Mouse (Mus musculus): ENCODE results near the gene Cfap57. TPM values are rescaled to one million over a fixed set of nuclear protein-coding genes. Genes with fewer than 3 reads are reported as not detected.
"Not testable (repeated sequence)": the region's sequence is repeated elsewhere in the genome, so short reads cannot be mapped to it uniquely, and the experiment has no call there.

The Cfap57 gene
- polyA plus RNA-seq, 2 experiments from 2014 or later: not detected

DNA sequence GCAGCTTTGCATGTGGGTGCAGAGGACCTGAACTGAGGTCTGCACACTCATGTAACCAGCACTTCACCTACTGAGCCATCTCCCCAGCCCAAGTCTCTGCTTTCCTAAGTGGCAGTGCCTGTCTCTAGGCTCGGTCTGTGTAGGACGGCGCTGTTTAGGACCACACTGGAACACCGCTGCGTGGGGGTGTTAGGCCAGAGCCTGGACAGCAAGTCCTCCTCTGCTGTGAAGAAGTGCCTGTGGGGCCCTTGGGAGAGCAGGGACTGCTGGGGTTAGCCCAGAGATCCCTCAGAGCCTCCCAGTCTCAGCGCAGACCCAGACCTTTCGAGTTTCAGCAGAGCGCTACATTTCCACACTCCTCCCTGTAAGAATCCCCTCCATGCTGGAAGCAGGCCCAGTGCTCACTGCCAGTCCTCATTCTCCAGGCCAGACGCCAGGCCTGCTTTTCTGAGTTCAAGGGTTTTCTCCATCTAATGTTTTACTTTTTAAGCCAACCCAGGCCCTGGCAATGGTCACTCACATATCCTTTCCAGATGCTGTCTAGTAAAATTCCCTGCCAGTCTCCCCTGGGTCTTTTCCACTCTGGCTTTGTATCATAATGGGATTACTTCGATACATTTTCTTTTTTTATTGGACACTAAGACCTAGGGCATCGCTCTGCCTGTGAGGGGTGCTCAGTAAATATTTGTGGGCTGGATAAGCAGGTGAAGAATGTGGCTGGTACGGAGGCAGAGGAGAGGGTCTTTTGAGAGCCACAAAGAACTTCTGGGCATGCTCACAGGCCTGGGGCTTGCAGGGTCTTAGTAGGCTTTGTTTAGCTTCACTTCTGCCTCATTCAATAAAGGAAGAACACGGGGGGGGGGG is 56.3 kb downstream of the Cfap57 start:
- no peak for ATAC-seq

DNA sequence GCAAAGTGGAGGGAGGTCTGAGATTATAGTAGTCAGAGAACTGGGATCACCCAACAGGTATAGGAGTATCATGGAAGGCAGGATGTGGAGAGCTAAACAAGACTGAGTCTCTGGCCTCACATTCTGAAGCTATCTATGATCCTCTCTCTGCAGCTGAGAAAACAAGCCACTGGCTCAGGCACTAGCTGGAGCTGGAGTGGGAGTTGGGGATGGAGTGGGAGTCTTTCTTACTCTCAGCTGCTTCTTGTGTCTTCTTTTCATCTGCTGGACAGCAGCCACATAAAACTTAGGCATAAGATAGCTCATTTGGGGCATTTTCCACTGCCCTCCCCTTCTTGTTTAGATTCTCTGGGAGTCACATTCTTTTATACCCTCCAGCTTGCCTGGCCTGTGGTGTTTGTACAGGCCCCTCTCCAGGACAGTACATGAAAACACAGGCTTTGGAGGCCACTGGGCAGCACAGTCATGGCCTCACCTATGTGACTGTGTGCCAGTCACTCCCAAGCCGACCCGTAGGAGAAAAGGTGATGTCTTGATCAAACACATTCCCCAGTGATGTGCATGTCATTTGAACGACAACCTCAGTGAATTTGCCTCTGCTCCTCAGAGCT is 67.4 kb downstream of the Cfap57 start:
- no peak for ATAC-seq

DNA sequence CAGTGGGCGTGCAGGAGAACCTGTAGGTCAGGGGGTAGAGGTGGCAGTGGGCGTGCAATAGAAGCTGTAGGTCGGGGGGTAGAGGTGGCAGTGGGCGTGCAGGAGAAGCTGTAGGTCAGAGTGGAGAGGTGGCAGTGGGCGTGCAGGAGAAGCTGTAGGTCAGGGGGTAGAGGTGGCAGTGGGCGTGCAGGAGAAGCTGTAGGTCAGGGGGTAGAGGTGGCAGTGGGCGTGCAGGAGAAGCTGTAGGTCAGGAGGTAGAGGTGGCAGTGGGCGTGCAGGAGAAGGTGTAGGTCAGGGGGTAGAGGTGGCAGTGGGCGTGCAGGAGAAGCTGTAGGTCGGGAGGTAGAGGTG is 72.5 kb downstream of the Cfap57 start:
- not testable (repeated sequence) for ATAC-seq

DNA sequence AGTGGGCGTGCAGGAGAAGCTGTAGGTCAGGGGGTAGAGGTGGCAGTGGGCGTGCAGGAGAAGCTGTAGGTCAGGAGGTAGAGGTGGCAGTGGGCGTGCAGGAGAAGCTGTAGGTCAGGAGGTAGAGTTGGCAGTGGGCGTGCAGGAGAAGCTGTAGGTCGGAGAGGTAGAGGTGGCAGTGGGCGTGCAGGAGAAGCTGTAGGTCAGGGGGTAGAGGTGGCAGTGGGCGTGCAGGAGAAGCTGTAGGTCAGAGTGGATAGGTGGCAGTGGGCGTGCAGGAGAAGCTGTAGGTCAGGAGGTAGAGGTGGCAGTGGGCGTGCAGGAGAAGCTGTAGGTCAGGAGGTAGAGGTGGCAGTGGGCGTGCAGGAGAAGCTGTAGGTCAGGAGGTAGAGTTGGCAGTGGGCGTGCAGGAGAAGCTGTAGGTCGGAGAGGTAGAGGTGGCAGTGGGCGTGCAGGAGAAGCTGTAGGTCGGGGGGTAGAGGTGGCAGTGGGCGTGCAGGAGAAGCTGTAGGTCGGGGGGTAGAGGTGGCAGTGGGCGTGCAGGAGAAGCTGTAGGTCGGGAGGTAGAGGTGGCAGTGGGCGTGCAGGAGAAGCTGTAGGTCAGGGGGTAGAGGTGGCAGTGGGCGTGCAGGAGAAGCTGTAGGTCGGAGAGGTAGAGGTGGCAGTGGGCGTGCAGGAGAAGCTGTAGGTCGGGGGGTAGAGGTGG is 73.0 kb downstream of the Cfap57 start:
- not testable (repeated sequence) for ATAC-seq

DNA sequence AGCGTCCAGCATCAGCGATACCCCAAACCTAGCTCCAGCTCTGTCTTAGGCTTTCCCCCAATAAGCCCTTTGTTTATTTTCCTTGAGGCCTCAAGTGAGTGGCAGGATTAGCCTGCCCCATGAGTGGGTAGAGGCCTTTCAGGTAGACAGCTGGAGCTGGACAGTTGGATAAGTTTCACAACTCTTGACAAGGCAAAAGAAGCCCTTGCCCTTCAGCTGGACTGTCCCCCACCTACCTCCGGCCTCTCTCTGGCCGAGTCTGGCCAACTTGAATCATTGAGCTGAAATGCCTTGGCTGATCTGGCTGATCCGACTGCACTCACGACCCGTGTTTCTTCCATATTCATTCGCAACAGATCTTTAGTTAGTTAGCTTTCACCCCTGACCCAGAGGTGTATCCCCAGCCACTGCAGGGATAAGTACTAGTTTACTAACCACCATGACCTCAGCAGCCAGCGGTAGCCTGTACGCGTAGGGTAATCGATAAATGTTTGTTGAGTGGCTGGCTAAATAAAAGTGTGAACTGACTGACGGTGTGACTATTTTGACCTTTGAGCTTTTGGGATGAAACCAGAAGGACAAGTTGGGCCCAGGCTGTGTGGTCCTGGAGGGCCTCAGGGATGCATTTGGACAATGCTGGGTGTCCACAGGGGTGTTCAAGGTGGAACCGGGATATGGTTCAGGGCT is 76.0 kb downstream of the Cfap57 start:
- no peak for ATAC-seq

DNA sequence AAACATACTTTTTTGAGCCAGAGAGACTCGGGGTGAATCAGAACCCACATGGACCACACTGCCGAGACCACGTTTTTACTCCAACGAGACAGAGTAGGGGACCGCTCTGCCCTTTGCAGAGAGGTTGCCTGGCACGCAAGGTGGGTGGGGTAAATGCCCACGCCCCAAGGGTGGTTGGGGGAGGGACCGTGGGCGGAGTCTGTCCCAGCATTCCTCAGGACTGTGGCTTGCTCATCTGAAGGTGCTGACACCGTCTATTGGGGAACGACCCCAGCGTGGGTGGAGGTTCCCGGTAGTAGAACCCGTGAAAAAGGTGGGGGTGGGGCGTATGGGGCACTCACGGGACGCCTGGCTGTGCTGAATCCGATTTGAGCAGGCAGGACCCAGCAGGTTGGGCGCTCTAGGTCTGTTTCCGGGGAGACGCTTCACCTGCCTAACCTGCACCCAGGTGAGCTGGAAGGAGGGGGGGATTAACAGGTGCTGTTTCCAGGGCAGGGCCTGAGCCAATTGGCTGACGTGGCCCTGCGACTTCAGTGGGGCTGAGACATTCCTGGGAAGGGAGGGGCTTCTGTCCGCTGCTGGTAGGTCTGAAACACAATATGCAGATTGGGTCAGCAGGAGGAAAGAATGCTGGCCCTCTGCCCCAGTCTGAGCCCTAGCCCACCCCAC is 76.9 kb downstream of the Cfap57 start, which contains the start of gene Tmem125:
Gene Tmem125 (minus strand): TSS at position 453 of the 669 bp plus-strand sequence.
- no peak for ATAC-seq

DNA sequence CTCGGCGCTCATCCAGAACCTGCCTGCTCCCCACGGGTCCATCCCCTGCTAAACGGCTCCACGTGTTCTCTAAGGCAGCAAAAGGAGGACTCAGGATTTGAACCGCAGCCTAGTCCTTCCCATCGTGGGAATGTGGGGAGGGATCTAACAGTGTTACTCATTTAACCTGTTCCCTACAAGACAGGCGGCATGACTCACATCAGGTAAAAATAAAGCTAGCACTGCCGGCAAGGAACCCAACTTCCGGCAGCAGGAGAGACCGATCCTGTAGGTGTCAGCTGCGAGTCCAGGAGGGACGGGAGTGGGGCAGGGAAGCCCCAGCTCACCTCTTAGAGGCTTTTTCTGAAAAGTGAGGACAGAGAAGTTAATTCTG is 77.4 kb downstream of the Cfap57 start:
- ATAC-seq: no peak

DNA sequence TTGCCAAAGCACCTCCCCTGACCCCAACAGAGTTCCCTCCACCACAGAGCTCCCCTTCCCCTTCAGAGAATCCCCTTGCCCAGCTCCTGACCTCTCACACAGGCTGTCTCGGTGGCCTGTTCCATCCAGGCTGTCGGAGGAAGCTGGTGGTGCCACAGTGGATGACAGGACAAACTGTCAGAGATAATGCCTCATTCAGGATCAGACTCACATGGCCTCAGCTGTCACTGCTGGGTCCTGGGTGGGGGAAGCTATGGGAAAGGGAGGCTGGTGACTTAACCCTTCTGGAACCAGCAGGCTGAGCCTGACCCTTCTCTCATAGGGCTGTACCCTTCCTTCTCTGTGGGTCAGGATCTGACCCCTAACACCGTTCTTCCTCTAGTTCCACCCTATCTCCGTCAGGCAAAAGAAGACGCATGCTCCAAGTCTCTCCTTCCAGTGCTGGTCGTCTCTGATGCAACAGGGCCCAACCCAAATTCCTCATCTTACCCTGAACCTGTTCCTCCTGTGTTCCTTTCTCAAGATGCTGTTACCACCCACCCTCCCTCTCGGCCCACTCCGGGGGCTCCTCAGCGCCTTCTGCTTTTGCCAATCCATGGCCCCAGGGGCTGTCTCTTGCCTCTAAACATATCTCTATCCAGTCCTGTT is 77.9 kb downstream of the Cfap57 start:
- no peak for ATAC-seq

DNA sequence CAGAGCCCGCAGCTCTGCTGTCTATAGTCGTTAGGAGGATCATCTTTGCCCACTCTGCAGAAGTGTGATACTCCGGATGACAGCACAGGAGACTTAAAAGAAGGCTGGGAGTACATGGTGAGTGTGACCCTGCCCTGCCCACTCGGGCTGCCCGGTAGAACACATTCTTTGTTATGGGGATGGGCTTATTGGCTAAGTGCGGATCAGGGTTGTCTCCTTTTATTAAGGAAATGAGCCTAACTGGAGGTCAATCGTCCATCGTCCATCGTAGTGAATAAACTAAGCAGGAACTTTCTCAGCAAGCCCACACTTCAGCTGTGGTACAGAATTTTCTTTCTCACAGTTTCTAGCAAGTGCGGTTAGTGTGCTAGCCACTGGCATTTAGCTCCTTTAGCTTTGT is 80.7 kb downstream of the Cfap57 start:
- no peak for ATAC-seq

DNA sequence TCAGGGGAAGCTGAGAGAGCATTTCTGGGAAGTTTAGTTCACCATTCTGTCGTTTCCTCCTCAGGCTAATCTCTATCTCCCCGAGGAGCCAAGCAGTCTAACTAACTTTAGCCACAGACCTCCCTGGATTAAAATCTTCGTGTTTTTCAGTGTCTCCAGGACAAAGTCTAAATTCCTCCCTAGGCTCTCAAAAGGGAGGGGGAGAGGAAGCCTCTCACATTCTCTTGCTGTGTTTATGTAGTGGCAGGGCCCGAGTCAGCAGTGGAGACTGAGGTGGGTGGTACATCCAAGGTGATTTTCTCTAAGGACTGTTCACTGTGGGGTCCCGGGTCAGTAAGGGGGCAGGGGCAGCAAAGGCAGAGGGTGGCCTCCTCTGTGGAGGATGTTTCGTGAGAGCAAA is 82.8 kb downstream of the Cfap57 start:
- no peak for ATAC-seq

DNA sequence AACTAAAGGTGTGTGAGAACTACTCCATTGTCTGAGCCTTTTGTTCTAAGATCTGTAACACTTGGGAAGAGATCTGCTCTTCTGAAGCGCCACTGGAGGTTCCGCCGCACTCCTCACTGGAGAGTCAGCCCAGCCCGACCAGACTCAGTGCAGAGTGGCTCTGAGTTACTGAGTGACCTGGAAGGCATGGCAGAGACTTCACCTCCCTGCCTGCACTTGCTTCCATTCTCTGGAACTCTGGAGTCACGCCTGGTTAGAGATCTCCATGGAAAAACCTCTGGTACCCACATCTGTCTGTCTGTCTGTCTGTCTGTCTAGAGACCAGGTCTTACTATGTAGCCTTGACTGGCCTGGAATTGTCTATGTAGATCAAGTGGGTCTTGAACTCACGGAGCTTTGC is 85.0 kb downstream of the Cfap57 start:
- ATAC-seq: no peak

DNA sequence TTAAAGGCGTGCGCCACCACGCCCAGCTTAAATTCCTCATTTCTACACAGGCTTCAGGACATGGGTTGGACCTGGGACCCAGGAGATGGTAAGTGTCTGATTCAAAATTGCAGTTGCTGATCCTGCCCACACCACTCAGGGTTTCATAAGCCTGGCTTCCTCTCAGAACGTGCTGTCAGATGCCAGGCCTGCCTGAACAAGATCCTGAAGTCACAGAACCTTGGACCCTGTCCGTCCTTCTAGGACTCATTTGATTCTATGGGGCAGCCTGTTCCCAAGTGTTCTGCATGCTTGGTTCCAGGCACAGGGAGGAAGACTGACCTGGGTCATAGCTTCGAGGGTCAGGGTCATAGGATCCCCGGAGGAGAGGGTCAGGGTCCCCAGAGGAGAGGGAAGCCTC is 87.0 kb downstream of the Cfap57 start:
- ATAC-seq: no peak

DNA sequence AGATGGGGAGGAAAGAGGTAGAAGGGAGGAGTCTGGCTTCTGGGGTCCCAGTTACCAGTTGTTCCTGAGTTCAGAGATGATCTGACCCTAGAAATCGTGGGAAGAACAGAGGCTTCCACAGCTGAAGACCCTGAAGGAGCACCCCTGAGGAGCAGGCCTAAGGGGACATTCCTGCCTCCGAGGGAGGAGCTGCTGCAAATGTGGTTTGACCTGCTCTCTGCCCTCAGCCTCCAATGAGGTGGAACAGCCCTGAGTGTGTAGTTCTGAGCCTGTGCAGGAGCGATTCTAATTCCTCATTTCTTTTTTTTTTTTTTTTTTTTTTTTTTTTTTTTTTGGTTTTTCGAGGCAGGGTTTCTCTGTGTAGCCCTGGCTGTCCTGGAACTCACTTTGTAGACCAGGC is 87.4 kb downstream of the Cfap57 start:
- ATAC-seq: no peak

DNA sequence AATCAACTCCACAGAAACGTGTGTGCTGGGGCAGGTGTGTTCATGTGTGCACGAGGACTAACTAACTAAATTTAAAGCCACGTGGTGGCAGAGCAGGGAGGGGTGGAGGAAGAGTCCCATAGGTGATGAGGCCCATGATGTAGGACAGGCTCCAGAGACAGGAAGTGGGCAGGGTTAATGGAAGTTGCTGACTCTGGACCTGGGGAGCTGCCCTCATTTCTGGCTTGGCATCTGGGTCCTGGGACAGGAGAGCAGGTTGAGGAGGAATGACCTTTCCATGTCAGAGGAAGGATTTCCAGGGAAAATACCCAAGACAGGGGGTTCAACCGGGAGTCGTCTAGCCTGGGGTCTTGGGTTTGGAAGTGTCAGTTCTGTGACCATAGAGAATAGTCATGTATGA is 87.9 kb downstream of the Cfap57 start:
- ATAC-seq: no peak

DNA sequence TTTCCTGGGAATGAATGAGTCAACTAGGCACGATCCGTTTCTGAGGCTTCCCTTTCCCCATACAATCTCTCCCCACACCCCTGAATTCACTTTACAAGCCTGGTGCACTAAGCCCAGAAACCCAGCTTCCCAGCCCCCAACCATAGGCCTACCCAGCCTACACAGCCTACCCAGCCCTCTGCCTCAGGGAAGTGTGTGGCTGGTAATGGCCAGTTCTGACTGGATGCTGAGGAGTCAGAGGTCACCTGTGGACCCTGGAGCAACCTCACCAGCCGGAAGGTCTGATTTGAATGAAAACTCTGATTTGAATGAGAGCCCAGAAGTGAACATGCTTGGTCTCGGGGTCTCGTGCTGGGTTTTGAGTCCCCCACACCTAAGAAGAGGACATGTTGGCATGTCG is 92.9 kb downstream of the Cfap57 start:
- ATAC-seq: no peak

DNA sequence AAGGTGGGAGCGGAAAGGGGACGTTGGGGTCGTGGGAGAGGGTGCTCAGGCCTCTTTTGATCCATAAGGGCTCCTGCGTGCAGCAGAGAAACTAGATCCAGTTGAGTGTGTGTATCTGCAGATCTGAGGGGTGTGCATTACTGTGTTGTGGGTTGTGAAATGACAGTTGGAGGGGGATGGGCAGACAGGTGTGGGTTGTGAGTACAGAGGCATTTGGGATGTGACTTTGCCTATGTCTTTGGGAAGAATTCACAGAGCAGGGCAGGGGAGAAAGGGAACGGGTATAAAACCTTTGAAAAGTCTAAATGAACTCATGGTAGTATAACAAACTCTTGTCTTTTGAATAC is 93.3 kb downstream of the Cfap57 start:
- ATAC-seq: no peak

DNA sequence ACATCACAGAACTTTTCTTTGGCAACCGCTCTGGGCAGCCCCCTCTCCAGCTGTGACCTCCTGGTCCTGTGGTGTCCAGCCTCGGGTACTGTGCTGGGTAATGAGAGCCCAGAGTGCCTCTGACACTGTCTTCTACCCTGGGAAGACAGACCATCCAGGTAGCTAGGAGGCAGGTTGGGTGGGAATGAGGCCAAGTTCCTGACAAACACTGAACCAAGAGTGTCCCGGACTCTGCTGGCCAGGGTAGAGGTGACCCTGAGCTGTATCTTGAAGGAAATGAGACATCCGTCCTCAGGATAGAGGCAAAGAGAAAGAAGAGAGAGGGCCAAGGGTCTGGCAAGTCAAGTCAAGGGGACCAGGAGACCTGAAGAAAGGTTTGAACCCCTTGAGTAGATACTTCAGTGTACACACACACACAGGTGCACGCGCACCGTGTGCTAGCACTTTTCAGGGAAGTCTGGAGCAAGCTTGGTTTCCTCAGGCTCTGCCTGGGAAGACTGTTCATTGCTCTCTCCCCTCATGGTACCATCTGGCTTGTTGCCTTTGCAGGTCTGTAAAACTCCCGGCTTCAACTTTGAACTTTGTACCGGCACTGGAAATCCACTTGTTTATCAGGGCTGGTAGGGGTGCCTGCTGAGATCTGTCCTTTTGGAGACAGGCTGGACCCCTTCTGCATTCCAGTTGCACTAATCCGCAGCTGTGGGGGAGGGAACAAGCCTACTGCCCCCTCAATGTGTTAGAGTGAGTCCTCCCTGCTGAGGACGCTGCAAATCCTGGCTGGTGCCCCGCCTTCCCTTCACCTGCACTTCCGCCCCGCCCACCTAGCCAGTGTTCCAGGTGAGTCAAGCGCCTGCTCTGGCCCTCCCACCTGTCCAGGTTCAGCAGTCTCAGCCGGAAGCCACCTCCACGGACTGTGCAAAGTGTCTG is 93.9 kb downstream of the Cfap57 start, which contains the start of gene 2610528J11Rik:
Gene 2610528J11Rik (plus strand): TSS at position 592 of the 927 bp plus-strand sequence.
- ATAC-seq: no peak

DNA sequence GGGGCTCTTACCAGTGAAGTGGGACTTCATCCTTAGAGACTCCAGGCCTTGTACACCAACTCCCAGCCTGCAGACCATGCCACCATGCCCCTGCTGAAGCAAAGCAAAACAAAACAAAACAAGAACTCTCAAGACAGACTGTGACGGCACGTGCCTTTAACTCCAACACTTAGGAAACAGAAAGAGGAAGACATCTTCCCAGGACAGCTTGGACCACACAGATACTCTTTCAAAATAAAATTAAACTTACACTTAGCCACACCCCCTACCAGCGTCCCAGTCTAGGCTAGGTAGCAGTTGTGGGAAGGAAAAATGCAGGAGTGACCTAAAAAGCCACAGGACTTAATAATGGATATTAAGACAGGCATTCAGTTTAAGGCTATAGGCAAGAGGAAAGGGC is 94.8 kb downstream of the Cfap57 start:
- ATAC-seq: no peak

DNA sequence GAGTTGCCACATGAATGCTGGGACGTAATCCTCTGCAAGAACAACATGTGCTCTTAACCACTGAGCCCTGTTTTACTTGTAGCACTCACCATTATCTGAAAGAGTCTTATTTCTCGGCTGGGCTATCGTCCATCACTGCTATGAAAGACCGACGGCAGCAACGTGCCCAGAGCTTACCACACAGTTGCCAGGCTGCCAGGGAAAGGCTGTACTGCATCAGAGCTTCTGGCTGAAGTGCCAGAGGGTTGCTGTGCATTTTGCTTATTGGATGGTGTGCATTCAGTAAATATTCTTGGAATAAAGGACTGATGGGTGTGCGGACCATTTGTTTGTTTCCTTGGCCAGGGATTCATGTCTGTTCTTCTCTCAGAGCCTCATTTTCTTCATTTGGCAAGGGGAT is 96.6 kb downstream of the Cfap57 start:
- no peak for ATAC-seq

DNA sequence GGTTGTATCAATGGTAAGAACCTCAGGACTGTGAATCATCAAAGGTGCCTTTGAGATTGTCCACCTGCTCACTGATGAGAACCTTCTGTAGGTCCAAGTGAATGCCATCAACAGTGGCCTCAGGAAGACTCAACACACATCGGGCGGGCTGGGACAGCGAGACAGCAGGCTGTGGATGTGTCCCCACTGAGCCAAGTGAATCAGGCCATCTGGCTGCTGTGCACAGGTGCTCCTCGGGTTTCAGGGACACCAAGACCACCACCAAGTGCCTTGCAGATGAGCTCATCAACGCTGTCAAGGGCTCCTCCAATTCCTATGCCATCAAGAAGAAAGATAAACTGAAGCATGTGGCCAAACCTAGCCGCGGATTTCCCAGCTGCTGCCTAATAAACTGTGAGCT is 98.3 kb downstream of the Cfap57 start:
- ATAC-seq: no peak

DNA sequence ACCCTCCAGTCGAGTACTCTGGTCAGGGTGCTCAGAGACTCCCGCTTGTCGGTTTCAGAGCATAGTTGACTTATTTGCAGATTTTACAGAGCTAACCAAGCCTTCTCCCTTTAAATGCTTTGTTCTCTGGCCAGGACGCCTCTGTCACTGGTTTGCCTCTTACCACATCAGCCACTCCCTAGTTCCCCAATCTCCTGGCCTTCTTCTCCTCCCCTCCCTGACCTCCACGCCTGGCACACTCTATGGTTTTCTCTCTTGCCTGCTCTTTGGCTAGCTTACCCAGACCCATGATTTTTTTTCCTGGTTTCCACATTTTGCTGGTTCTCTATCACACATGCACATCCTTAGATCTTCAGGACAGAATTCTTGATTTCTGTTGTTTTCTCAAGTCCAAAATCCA is 102.4 kb downstream of the Cfap57 start:
- no peak for ATAC-seq

All from activated CD4-positive, CD25-positive, alpha-beta regulatory T cell, adult 4 months (primary cell).